Mouse (Mus musculus): ENCODE data around the gene Zan. TPM values are rescaled to one million over a fixed set of nuclear protein-coding genes. Genes with fewer than 3 reads are reported as not detected.

The Zan gene
- total RNA-seq (2014; fragmentation: Nextera tagmentation), result 0.02 and 0.92 TPM in 2 replicates
- 0.05 and 0.11 TPM in 2 replicates for total RNA-seq (2017)

GRCm38 (mm10) chr5:137476964-137477363 lies at the start of gene Zan:
Gene Zan (minus strand): TSS chr5:137477064.
- ATAC-seq (replicated peaks; ENCODE audit: low FRiP score, low TSS enrichment, poor library complexity, severe bottlenecking), result no peak

- peak; percentile 57 for ATAC-seq (replicated peaks; ENCODE audit: low FRiP score, low TSS enrichment, poor library complexity, severe bottlenecking)
Observed at GRCm38 (mm10) chr5:137526192-137526936, 49.5 kb upstream of the Zan start.

- ATAC-seq (replicated peaks; ENCODE audit: low FRiP score, low TSS enrichment, poor library complexity, severe bottlenecking), result no peak
Observed at GRCm38 (mm10) chr5:137525511-137525910, 48.6 kb upstream of the Zan start.

- ATAC-seq (replicated peaks; ENCODE audit: low FRiP score, low TSS enrichment, poor library complexity, severe bottlenecking), result no peak
Observed at GRCm38 (mm10) chr5:137524671-137525070, 47.8 kb upstream of the Zan start.

- ATAC-seq (replicated peaks; ENCODE audit: low FRiP score, low TSS enrichment, poor library complexity, severe bottlenecking), result no peak
Observed at GRCm38 (mm10) chr5:137524251-137524515, 47.3 kb upstream of the Zan start.

- no peak for ATAC-seq (replicated peaks; ENCODE audit: low FRiP score, low TSS enrichment, poor library complexity, severe bottlenecking)
Observed at GRCm38 (mm10) chr5:137523396-137524250, 46.8 kb upstream of the Zan start.

GRCm38 (mm10) chr5:137522711-137523110 lies 45.8 kb upstream of the Zan start:
- no peak for ATAC-seq (replicated peaks; ENCODE audit: low FRiP score, low TSS enrichment, poor library complexity, severe bottlenecking)

- no peak for ATAC-seq (replicated peaks; ENCODE audit: low FRiP score, low TSS enrichment, poor library complexity, severe bottlenecking)
Observed at GRCm38 (mm10) chr5:137521861-137522260, 45.0 kb upstream of the Zan start.

- no peak for ATAC-seq (replicated peaks; ENCODE audit: low FRiP score, low TSS enrichment, poor library complexity, severe bottlenecking)
Observed at GRCm38 (mm10) chr5:137519691-137520550, 43.1 kb upstream of the Zan start.

- peak; percentile 27; the same call in 1 of the 2 replicates for ATAC-seq (replicated peaks; ENCODE audit: low FRiP score, low TSS enrichment, poor library complexity, severe bottlenecking)
Observed at GRCm38 (mm10) chr5:137518436-137518835, 41.6 kb upstream of the Zan start, which contains the start of gene Gigyf1. Gene Gigyf1 (plus strand): TSS chr5:137518548.

GRCm38 (mm10) chr5:137514811-137515210 lies 37.9 kb upstream of the Zan start:
- no peak for ATAC-seq (replicated peaks; ENCODE audit: low FRiP score, low TSS enrichment, poor library complexity, severe bottlenecking)

GRCm38 (mm10) chr5:137513951-137514721 lies 37.3 kb upstream of the Zan start:
- no peak for ATAC-seq (replicated peaks; ENCODE audit: low FRiP score, low TSS enrichment, poor library complexity, severe bottlenecking)

- no peak for ATAC-seq (replicated peaks; ENCODE audit: low FRiP score, low TSS enrichment, poor library complexity, severe bottlenecking)
Observed at GRCm38 (mm10) chr5:137512847-137513794, 36.3 kb upstream of the Zan start.

- no peak for ATAC-seq (replicated peaks; ENCODE audit: low FRiP score, low TSS enrichment, poor library complexity, severe bottlenecking)
Observed at GRCm38 (mm10) chr5:137511706-137512105, 34.8 kb upstream of the Zan start.

- no peak for ATAC-seq (replicated peaks; ENCODE audit: low FRiP score, low TSS enrichment, poor library complexity, severe bottlenecking)
Observed at GRCm38 (mm10) chr5:137510573-137511390, 33.9 kb upstream of the Zan start.

GRCm38 (mm10) chr5:137510014-137510501 lies 33.2 kb upstream of the Zan start:
- ATAC-seq (replicated peaks; ENCODE audit: low FRiP score, low TSS enrichment, poor library complexity, severe bottlenecking), result peak; percentile 46; the same call in 1 of the 2 replicates

GRCm38 (mm10) chr5:137504041-137504440 lies 27.2 kb upstream of the Zan start:
- ATAC-seq (replicated peaks; ENCODE audit: low FRiP score, low TSS enrichment, poor library complexity, severe bottlenecking), result no peak

Data from megakaryocyte-erythroid progenitor cell, adult 5-6 weeks (primary cell).